Mouse (Mus musculus): ENCODE measurements at regions not wholly inside any gene's neighbourhood (a gene's known extent, or its start where the extent isn't known, plus 50 kb on each side); places are given as distances from the start of the nearest gene placed in this dataset.
"Not testable (repeated sequence)": the region's sequence is repeated elsewhere in the genome, so short reads cannot be mapped to it uniquely, and the experiment has no call there.

- intact Hi-C loops (cut with DNase I): no loop called here
- DNase-seq (ENCODE audit: extremely low spot score in 1 of 2, low spot score in 2 of 2): no peak
Observed at GRCm38 (mm10) chr2:44513080-44513724, 414.3 kb downstream of the Gtdc1 start.

GRCm38 (mm10) chr2:44512334-44512733, 415.1 kb downstream of the Gtdc1 start:
- intact Hi-C loops (cut with DNase I): no loop called here
- DNase-seq (ENCODE audit: extremely low spot score in 1 of 2, low spot score in 2 of 2): peak; percentile 34 to 74

- DNase-seq (ENCODE audit: extremely low spot score in 1 of 2, low spot score in 2 of 2): no peak
- intact Hi-C loops (cut with DNase I): no loop called here
Observed at GRCm38 (mm10) chr2:44509101-44509500, 418.4 kb downstream of the Gtdc1 start.

GRCm38 (mm10) chr2:44504273-44504672, 423.2 kb downstream of the Gtdc1 start:
- intact Hi-C loops (cut with DNase I): no loop called here
- peak in 1 of 2 experiments; percentile 69 for DNase-seq (ENCODE audit: extremely low spot score in 1 of 2, low spot score in 2 of 2)

- intact Hi-C loops (cut with DNase I); DNase-seq (ENCODE audit: extremely low spot score in 1 of 2, low spot score in 2 of 2): not testable (repeated sequence)
Observed at GRCm38 (mm10) chr2:44490806-44491205, 436.7 kb downstream of the Gtdc1 start.

GRCm38 (mm10) chr2:44490230-44490629, 437.2 kb downstream of the Gtdc1 start:
- no peak for DNase-seq (ENCODE audit: extremely low spot score in 1 of 2, low spot score in 2 of 2)
- intact Hi-C loops (cut with DNase I): no loop called here

GRCm38 (mm10) chr2:44485880-44486279, 441.6 kb downstream of the Gtdc1 start:
- intact Hi-C loops (cut with DNase I): no loop called here
- DNase-seq (ENCODE audit: extremely low spot score in 1 of 2, low spot score in 2 of 2): no peak

GRCm38 (mm10) chr2:44479746-44480145, 447.7 kb downstream of the Gtdc1 start:
- intact Hi-C loops (cut with DNase I): no loop called here

GRCm38 (mm10) chr2:44475456-44475855, 452.0 kb downstream of the Gtdc1 start:
- intact Hi-C loops (cut with DNase I): no loop called here
- no peak for DNase-seq (ENCODE audit: extremely low spot score in 1 of 2, low spot score in 2 of 2)

More at GRCm38 (mm10) chr2:44479746-44480145, 447.7 kb downstream of the Gtdc1 start:
- no peak for DNase-seq (ENCODE audit: extremely low spot score in 1 of 2, low spot score in 2 of 2)

- peak in 1 of 2 experiments; percentile 26 for DNase-seq (ENCODE audit: extremely low spot score in 1 of 2, low spot score in 2 of 2)
Observed at GRCm38 (mm10) chr2:44474653-44475052, 452.8 kb downstream of the Gtdc1 start.

GRCm38 (mm10) chr2:44471381-44471780, 456.1 kb downstream of the Gtdc1 start:
- intact Hi-C loops (cut with DNase I): no loop called here
- no peak for DNase-seq (ENCODE audit: extremely low spot score in 1 of 2, low spot score in 2 of 2)

More at GRCm38 (mm10) chr2:44474653-44475052, 452.8 kb downstream of the Gtdc1 start:
- intact Hi-C loops (cut with DNase I): no loop called here

GRCm38 (mm10) chr2:44470953-44471352, 456.5 kb downstream of the Gtdc1 start:
- DNase-seq (ENCODE audit: extremely low spot score in 1 of 2, low spot score in 2 of 2): no peak
- intact Hi-C loops (cut with DNase I): no loop called here

GRCm38 (mm10) chr2:44464631-44465030, 462.8 kb downstream of the Gtdc1 start:
- DNase-seq (ENCODE audit: extremely low spot score in 1 of 2, low spot score in 2 of 2): no peak
- intact Hi-C loops (cut with DNase I): no loop called here

GRCm38 (mm10) chr2:44462619-44463329, 464.7 kb downstream of the Gtdc1 start:
- intact Hi-C loops (cut with DNase I): no loop called here
- DNase-seq (ENCODE audit: extremely low spot score in 1 of 2, low spot score in 2 of 2): peak in 1 of 2 experiments; percentile 32

- intact Hi-C loops (cut with DNase I): no loop called here
- no peak for DNase-seq (ENCODE audit: extremely low spot score in 1 of 2, low spot score in 2 of 2)
Observed at GRCm38 (mm10) chr2:44461289-44462250, 465.9 kb downstream of the Gtdc1 start.

- no peak for DNase-seq (ENCODE audit: extremely low spot score in 1 of 2, low spot score in 2 of 2)
- intact Hi-C loops (cut with DNase I): no loop called here
Observed at GRCm38 (mm10) chr2:44449471-44449870, 478.0 kb downstream of the Gtdc1 start.
